Mouse (Mus musculus) hindbrain, embryonic 14.5 days (tissue): ENCODE data around the gene Rev3l. TPM values are rescaled to one million over a fixed set of nuclear protein-coding genes. Genes with fewer than 3 reads are reported as not detected.

Source experiments
- polyA plus RNA-seq: library from polyadenylated mRNA; unstranded; fragments of >200 nt; fragmentation: Nextera tagmentation; extraction: Ambion mirVana; gene quantifications from 2 replicates; pipeline ENCODE4 v1.2.1, GENCODE M21; 2014

Gene Rev3l
- polyA plus RNA-seq, 1 experiment from 2014 or later: 60.9 TPM

Other genes with a start within 250 kb of the Rev3l start
- 8.3 and 10.1 TPM in 2 replicates for gene Traf3ip2, start 119.2 kb upstream of the Rev3l start, polyA plus RNA-seq
- 3.7 and 4.4 TPM in 2 replicates for gene Mfsd4b4, start 167.1 kb downstream of the Rev3l start, polyA plus RNA-seq
- not detected in 2 replicates for gene Mfsd4b2, start 194.8 kb downstream of the Rev3l start, polyA plus RNA-seq
- 0.12 and 0.31 TPM in 2 replicates for gene Mfsd4b3, start 228.0 kb downstream of the Rev3l start, polyA plus RNA-seq